ENCODE assay signal across 14 mouse cellular contexts in genomic region chr17:80958332-80958731, GRCm38 (mm10). TPM values are rescaled to one million over a fixed set of nuclear protein-coding genes. Genes with fewer than 3 reads are reported as not detected.
"Had no signal": no experiment of that assay in that cellular context is flagged by ENCODE, and none has a peak within 500 bp of the region (broad histone marks: within the 10 kb centered on the region; RNA-seq: fewer than 3 reads in every experiment).

No protein-coding gene starts in this region.

- H3K4me3 ChIP-seq: limb, embryonic 12.5 days; midbrain, embryonic 12.5 days; neural tube, embryonic 13.5 days had no signal

- H3K27ac ChIP-seq: limb, embryonic 12.5 days; liver, embryonic 14.5 days; midbrain, embryonic 12.5 days; neural tube, embryonic 13.5 days had no signal

- ATAC-seq: intestine, postnatal 0 days; midbrain, embryonic 16.5 days had no signal

- DNase-seq: kidney, adult 8-10 months; kidney, postnatal 25 days; layer of hippocampus, postnatal 36 days; lung, adult 18-20 months; retina, postnatal 1 day; thymus, adult 2 months; thymus, postnatal 36 days had no signal

RNA-seq across cellular contexts. Expression of gene Tmem178, which starts 13.9 kb away (rescaled TPM):
- total RNA-seq: megakaryocyte-erythroid progenitor cell, adult 5-6 weeks had no signal
